Mouse (Mus musculus) CD4-positive, CD25-positive, alpha-beta regulatory T cell, adult 4 months (primary cell): ENCODE measurements at regions not wholly inside any gene's neighbourhood (a gene's known extent, or its start where the extent isn't known, plus 50 kb on each side); places are given as distances from the start of the nearest gene placed in this dataset.

ENCODE experiments used
- ATAC-seq: one replicate; pipeline ENCODE4 v1.8.0; 2017

- no peak for ATAC-seq
Observed at GRCm38 (mm10) chr12:91963239-91963638, 114.3 kb upstream of the Sel1l start.

GRCm38 (mm10) chr12:91958086-91958485 lies 109.1 kb upstream of the Sel1l start:
- ATAC-seq, result no peak

- ATAC-seq, result no peak
Observed at GRCm38 (mm10) chr12:91956411-91956810, 107.5 kb upstream of the Sel1l start.

- ATAC-seq, result no peak
Observed at GRCm38 (mm10) chr12:91948602-91949167, 99.7 kb upstream of the Sel1l start.

- ATAC-seq, result no peak
Observed at GRCm38 (mm10) chr12:91947998-91948397, 99.0 kb upstream of the Sel1l start.

- ATAC-seq, result no peak
Observed at GRCm38 (mm10) chr12:91946541-91946940, 97.6 kb upstream of the Sel1l start.

- ATAC-seq, result no peak
Observed at GRCm38 (mm10) chr12:91932490-91933361, 83.8 kb upstream of the Sel1l start.

- ATAC-seq, result no peak
Observed at GRCm38 (mm10) chr12:91931586-91931985, 82.6 kb upstream of the Sel1l start.

- ATAC-seq, result no peak
Observed at GRCm38 (mm10) chr12:91929386-91930054, 80.6 kb upstream of the Sel1l start.

GRCm38 (mm10) chr12:91927576-91927975 lies 78.6 kb upstream of the Sel1l start:
- no peak for ATAC-seq

GRCm38 (mm10) chr12:91915486-91915885 lies 66.5 kb upstream of the Sel1l start:
- ATAC-seq, result no peak

GRCm38 (mm10) chr12:91910529-91910928 lies 61.6 kb upstream of the Sel1l start:
- no peak for ATAC-seq
